Mouse (Mus musculus): ENCODE measurements around the gene AK157302.

DNA sequence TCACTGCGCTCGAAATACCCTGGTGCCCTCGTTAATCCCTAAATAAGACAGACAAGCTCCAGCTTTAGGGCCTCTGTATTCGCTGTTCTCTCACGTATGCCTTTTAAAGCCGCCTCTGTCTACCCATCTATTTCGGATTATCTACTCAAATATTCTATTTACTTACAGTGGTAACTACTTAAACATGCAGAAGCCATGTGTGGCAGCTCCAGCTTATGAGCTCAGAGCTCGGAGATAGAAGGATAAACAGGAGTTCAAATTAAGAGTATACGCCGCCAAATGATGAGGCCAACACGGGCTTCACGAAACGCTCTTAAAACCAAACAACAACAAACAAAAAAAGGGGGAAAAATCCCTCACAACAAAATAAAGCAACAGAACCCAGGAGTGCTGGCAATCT is 42.0 kb upstream of the AK157302 start:
- TF ChIP-seq POLR2A (IDR thresholded peaks at IDR 0.05; ENCODE audit: borderline replicate concordance, control insufficient read depth, low read depth, low read length) (no peak), CTCF (IDR thresholded peaks at IDR 0.05; ENCODE audit: control insufficient read depth, insufficient read depth, low read length) (no peak)

Measured in bone marrow, adult 2 months (tissue).